Mouse (Mus musculus) liver, embryonic 14.5 days (tissue): ENCODE results near the gene Tcte1. TPM values are rescaled to one million over a fixed set of nuclear protein-coding genes. Genes with fewer than 3 reads are reported as not detected.

Source experiments
- ATAC-seq: fragments of 200-750 bp; cut with Nextera tagmentation; 2 replicates; pipeline ENCODE4 v1.8.0; 2017; ENCODE audit warnings: moderate number of reproducible peaks, mild to moderate bottlenecking, moderate library complexity; ENCODE audit not compliant: insufficient read depth
- DNase-seq, 3 experiments: peaks; one replicate each; pipeline ENCODE4 v3.0.0-alpha.2; 2012 to 2013; ENCODE audit warnings: low read depth in 3 of 3, low spot score in 3 of 3
- H3K27ac ChIP-seq: fragments of 300-500 bp; sonication (generic); 2 replicates; pipeline ENCODE4 v1.5.1; 2014; ENCODE audit warnings: moderate library complexity, mild to moderate bottlenecking, control low read depth, inconsistent platforms
- H3K27me3 ChIP-seq: fragments of 300-500 bp; sonication (generic); 2 replicates; pipeline ENCODE4 v1.6.1; 2014; ENCODE audit warnings: mild to moderate bottlenecking, low read length, moderate library complexity; ENCODE audit not compliant: control insufficient read depth, insufficient read depth
- H3K36me3 ChIP-seq: fragments of 300-500 bp; sonication (generic); replicated peaks from 2 replicates; pipeline ENCODE4 v1.6.1; 2014; ENCODE audit warnings: low read depth; ENCODE audit not compliant: control insufficient read depth, insufficient read depth
- H3K4me1 ChIP-seq, 2 experiments: fragments of 200-500 bp in 1 of 2; fragments of 300-500 bp in 1 of 2; sonication (generic) in 1 of 2; replicated peaks; 2 replicates each; pipeline ENCODE4 v1.6.1; 2012 to 2014; ENCODE audit warnings: antibody characterized with exemption in 1 of 2, inconsistent platforms in 1 of 2, low read length in 1 of 2; ENCODE audit not compliant: control insufficient read depth in 2 of 2, insufficient read depth in 2 of 2
- H3K4me2 ChIP-seq: fragments of 300-500 bp; sonication (generic); 2 replicates; pipeline ENCODE4 v1.6.1; 2014; ENCODE audit warnings: low read depth, mild to moderate bottlenecking, control low read depth, moderate library complexity
- H3K4me3 ChIP-seq, 2 experiments: fragments of 200-500 bp in 1 of 2; fragments of 300-500 bp in 1 of 2; sonication (generic) in 1 of 2; 2 replicates each; pipeline ENCODE4 v1.5.1; 2012 to 2014; ENCODE audit warnings: low read depth in 2 of 2, low read length in 2 of 2, mild to moderate bottlenecking in 2 of 2, control low read depth in 1 of 2, inconsistent platforms in 1 of 2, moderate library complexity in 1 of 2; ENCODE audit not compliant: insufficient read depth in 1 of 2
- H3K9ac ChIP-seq: fragments of 300-500 bp; sonication (generic); replicated peaks from 2 replicates; pipeline ENCODE4 v1.6.1; 2014; ENCODE audit warnings: mild to moderate bottlenecking, control low read depth, moderate library complexity
- H3K9me3 ChIP-seq: fragments of 300-500 bp; sonication (generic); 2 replicates; pipeline ENCODE4 v1.6.1; 2016; ENCODE audit warnings: low read length, mixed read lengths; ENCODE audit not compliant: control insufficient read depth
- CTCF ChIP-seq: IDR thresholded peaks from 2 replicates; pipeline ENCODE4 v1.5.1; 2016; ENCODE audit warnings: antibody characterized with exemption, low read depth, control low read depth
- EP300 ChIP-seq: IDR thresholded peaks from 2 replicates; pipeline ENCODE4 v1.6.1; 2016; ENCODE audit warnings: antibody characterized with exemption, low read depth
- WGBS: fragments of 180-500 bp; shearing (Covaris S2); extraction: QIAGEN DNeasy Blood & Tissue Kit; methylation state at CpG from one replicate; pipeline ENCODE4 v1.1.7; 2014; ENCODE audit not compliant: insufficient replicate concordance; 5-methylcytosine and 5-hydroxymethylcytosine counted together
- polyA plus RNA-seq, 2 experiments: library from polyadenylated mRNA; depleted of rRNA in 1 of 2; stranded (reverse) in 1 of 2; unstranded in 1 of 2; fragments of >200 nt; fragmentation: Nextera tagmentation in 1 of 2; extraction: Ambion mirVana in 1 of 2; gene quantifications; 2 replicates each; pipeline versions ENCODE4 v1.2.1 to v1.2.3; 2012 to 2014

Tcte1 gene
- polyA plus RNA-seq, 2 experiments, result not detected

- DNase-seq, result no peak
- peaks cover 16% of the 10 kb centered on the region for H3K27me3 ChIP-seq
- TF ChIP-seq EP300 (no peak), CTCF (no peak)
- H3K9ac ChIP-seq, result no peak overlapping the region
- H3K9me3 ChIP-seq, result no peaks in the 10 kb centered on the region
- H3K27ac ChIP-seq, result no peak overlapping the region
- 34% methylated on average over 13 of the region's 13 CpGs for WGBS
- no peak overlapping the region for H3K4me2 ChIP-seq
- no peak overlapping the region for H3K4me3 ChIP-seq
- H3K36me3 ChIP-seq, result no peaks in the 10 kb centered on the region
- no peaks in the 10 kb centered on the region for H3K4me1 ChIP-seq
- no peak for ATAC-seq
Observed at GRCm38 (mm10) chr17:45530346-45530782, 7.1 kb downstream of the Tcte1 start.

GRCm38 (mm10) chr17:45532896-45533295 is 9.7 kb downstream of the Tcte1 start:
- ATAC-seq, result no peak
- H3K9ac ChIP-seq, result no peak overlapping the region
- H3K9me3 ChIP-seq, result no peaks in the 10 kb centered on the region
- no peaks in the 10 kb centered on the region for H3K4me1 ChIP-seq
- H3K36me3 ChIP-seq, result no peaks in the 10 kb centered on the region
- H3K4me3 ChIP-seq, result no peak overlapping the region
- TF ChIP-seq EP300 (no peak), CTCF (no peak)
- no peak overlapping the region for H3K27ac ChIP-seq
- H3K4me2 ChIP-seq, result no peak overlapping the region
- 31% methylated on average over 15 of the region's 15 CpGs for WGBS
- DNase-seq, result no peak
- peaks cover 28% of the 10 kb centered on the region for H3K27me3 ChIP-seq

GRCm38 (mm10) chr17:45536264-45536663 is 13.0 kb downstream of the Tcte1 start:
- TF ChIP-seq CTCF (no peak), EP300 (no peak)
- 13% methylated on average over 5 of the region's 5 CpGs for WGBS
- Histone ChIP-seq H3K36me3 (no peaks in the 10 kb centered on the region), H3K9ac (no peak overlapping the region), H3K9me3 (no peaks in the 10 kb centered on the region), H3K4me1 (no peaks in the 10 kb centered on the region), H3K4me2 (no peak overlapping the region), H3K4me3 (no peak overlapping the region), H3K27ac (no peak overlapping the region), H3K27me3 (peaks cover 26% of the 10 kb centered on the region)
- no peak for ATAC-seq
- DNase-seq, result no peak

- no peak overlapping the region for H3K9ac ChIP-seq
- WGBS, result 36% methylated on average over 4 of the region's 4 CpGs
- TF ChIP-seq CTCF (no peak), EP300 (no peak)
Observed at GRCm38 (mm10) chr17:45538394-45538793, 15.2 kb downstream of the Tcte1 start.

GRCm38 (mm10) chr17:45539664-45540063 is 16.4 kb downstream of the Tcte1 start:
- no peaks in the 10 kb centered on the region for H3K4me1 ChIP-seq
- H3K27me3 ChIP-seq, result peaks cover 38% of the 10 kb centered on the region
- no peak for TF ChIP-seq CTCF
- TF ChIP-seq EP300, result no peak
- no peak overlapping the region for H3K4me2 ChIP-seq
- no peak overlapping the region for H3K9ac ChIP-seq
- H3K9me3 ChIP-seq, result no peaks in the 10 kb centered on the region
- DNase-seq (no peak), ATAC-seq (no peak)
- WGBS, result 55% methylated on average over 21 of the region's 21 CpGs
- H3K36me3 ChIP-seq, result no peaks in the 10 kb centered on the region
- no peak overlapping the region for H3K4me3 ChIP-seq
- H3K27ac ChIP-seq, result no peak overlapping the region

More at GRCm38 (mm10) chr17:45538394-45538793, 15.2 kb downstream of the Tcte1 start:
- DNase-seq (no peak), ATAC-seq (no peak)
- H3K4me1 ChIP-seq, result no peaks in the 10 kb centered on the region
- no peak overlapping the region for H3K4me3 ChIP-seq
- no peaks in the 10 kb centered on the region for H3K36me3 ChIP-seq
- H3K27me3 ChIP-seq, result peaks cover 27% of the 10 kb centered on the region
- H3K27ac ChIP-seq, result no peak overlapping the region
- H3K9me3 ChIP-seq, result no peaks in the 10 kb centered on the region
- no peak overlapping the region for H3K4me2 ChIP-seq
